Mouse (Mus musculus) lung, adult 2 months (tissue): ENCODE data around the gene Pgs1.

Experiments
- CTCF ChIP-seq: fragments of 200-500 bp; IDR thresholded peaks from 2 replicates; pipeline ENCODE4 v1.5.1; 2011; ENCODE audit warnings: mild to moderate bottlenecking, low read length, control low read depth; ENCODE audit not compliant: insufficient read depth
- POLR2A ChIP-seq: fragments of 200-500 bp; IDR thresholded peaks from 2 replicates; pipeline ENCODE4 v1.6.1; 2011; ENCODE audit warnings: low read depth, mild to moderate bottlenecking, control low read depth, low read length, borderline replicate concordance; ENCODE audit errors: extremely low read depth

GRCm38 (mm10) chr11:118012595-118012994, 26.5 kb downstream of the Pgs1 start:
- TF ChIP-seq POLR2A (no peak), CTCF (no peak)
